Mouse (Mus musculus): ENCODE measurements around the gene Ppp2r1b.

Gene Ppp2r1b

DNA sequence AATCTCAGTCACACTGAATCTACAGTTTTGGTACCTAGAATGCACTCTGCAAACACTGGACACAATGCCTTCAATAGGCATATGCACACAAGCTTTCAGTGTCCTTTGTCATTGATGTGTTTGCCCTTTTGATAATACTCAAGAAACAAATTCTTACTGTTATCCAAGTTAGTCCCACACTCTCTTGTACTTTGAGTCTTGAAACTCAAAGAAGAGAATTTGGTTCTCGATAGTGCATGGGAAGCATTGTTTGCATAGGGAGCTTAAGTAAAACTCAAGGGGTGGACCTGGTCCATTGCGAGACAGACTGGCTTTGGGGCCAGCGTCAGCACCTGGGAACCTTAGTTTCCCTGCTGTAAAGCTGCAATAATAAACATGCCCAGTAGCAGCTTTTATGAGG is 73.0 kb downstream of the Ppp2r1b start:
- DNase-seq (ENCODE audit: low read depth): no peak

- no peak for DNase-seq (ENCODE audit: low read depth)
Observed at GRCm38 (mm10) chr9:50919554-50919953, 74.5 kb downstream of the Ppp2r1b start.

DNA sequence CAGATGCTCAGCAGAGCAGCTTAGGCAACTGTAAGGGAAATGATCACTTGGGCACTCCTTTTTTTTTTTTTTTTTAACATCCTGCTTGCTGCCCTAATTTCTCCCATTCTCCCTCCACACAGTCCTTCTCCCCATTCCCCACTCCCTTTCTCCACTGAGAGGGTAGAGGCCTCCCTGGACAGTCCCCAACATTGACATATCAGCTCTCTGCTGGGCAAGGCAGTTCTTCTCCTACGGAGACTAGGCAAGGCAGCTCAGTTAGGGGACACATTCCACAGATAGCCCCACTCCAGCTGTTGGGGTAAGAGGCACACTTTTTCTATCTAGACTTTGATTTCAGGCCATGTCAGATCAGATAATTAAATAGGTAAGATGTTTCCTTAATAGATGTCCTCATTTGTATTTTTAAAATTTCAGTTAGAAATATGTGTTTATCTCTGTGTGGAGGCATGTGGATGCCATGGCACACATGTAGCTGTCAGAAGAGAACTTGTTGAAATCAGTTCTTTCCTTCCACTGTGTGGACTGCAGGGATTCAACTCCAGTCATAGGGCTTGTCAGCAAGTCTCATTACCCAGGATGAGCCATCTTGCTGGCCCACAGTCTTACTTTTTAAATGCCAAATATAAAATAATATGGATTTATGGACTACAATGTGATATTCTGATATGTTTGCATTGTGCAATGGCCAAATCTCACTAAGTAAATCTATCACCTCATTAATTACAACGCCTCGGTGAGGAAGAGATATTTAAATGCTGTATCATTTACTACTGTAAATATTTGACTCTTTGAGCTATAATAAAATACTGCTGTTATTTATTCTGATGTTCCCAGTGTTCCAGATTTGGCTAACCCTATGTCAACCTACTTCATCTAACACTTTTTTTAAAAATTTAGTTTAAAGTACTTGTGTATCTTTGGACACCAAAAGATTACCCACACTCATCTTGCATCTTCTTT is 76.1 kb downstream of the Ppp2r1b start:
- DNase-seq (ENCODE audit: low read depth): no peak

GRCm38 (mm10) chr9:50922363-50923153 is 77.5 kb downstream of the Ppp2r1b start:
- DNase-seq (ENCODE audit: low read depth): no peak

DNA sequence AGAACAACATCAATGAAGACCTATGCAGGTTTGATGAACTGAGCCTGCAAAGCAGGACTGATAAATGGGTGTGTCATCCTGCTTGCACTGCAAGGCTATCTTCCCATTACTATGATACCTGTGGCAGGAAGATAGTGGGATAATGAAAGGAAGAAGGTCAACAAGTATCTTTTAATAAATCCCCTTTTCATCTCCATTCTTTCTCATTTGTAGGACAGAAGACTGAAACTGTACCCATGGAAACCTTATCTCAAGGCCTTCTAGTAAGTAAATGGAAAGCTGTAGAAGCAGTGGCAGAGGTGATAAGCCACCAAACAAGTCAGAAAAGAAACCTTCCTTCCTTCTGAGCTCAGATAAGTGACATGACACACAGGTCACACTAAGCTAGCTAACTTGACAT is 79.4 kb downstream of the Ppp2r1b start:
- no peak for DNase-seq (ENCODE audit: low read depth)

- no peak for DNase-seq (ENCODE audit: low read depth)
Observed at GRCm38 (mm10) chr9:50925801-50926200, 80.7 kb downstream of the Ppp2r1b start.

GRCm38 (mm10) chr9:50929986-50930385 is 84.9 kb downstream of the Ppp2r1b start:
- no peak for DNase-seq (ENCODE audit: low read depth)

DNA sequence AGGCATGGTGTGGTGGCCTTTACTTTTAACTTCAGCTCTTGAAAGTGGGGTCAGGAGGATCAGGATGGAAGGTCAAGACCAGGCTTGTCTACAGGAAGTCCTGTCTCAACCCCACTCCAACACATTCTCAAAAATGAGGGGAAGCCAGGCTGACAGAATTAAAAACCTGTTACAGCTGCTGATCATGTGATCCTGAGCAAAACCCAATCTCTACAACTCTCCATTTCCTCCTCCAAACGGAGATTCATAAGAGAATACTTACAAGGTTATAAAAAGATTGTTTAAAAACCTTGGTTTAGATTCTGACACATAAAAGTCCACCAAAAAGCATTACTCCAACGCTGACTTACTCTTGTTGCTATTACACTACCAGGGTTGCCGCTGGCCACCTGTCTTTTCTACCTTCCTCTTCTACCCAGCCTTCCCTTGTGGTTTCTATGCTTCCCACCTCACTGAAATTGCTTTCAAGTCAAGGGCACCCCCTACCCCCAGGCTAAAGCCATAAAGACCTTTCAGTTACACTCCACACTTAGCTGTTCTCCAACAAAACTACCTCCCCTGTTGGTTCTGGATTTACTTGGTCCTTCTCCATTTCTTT is 96.8 kb downstream of the Ppp2r1b start:
- no peak for DNase-seq (ENCODE audit: low read depth)

GRCm38 (mm10) chr9:50942711-50943110 is 97.6 kb downstream of the Ppp2r1b start:
- DNase-seq (ENCODE audit: low read depth): no peak
